Mouse (Mus musculus): ENCODE measurements around the gene Gm12789.
"Not testable (repeated sequence)": the region's sequence is repeated elsewhere in the genome, so short reads cannot be mapped to it uniquely, and the experiment has no call there.

GRCm38 (mm10) chr4:101986326-101986725 is at the start of gene Gm12789:
- not testable (repeated sequence) for TF ChIP-seq CTCF (IDR thresholded peaks at IDR 0.05; ENCODE audit: control insufficient read depth, insufficient read depth, insufficient read length); MYOD1 (IDR thresholded peaks at IDR 0.05; ENCODE audit: control insufficient read depth, insufficient read length, low read depth); MAX (IDR thresholded peaks at IDR 0.05); MYOG (IDR thresholded peaks at IDR 0.05; ENCODE audit: control insufficient read depth, extremely low read depth, insufficient read length); CEBPB (IDR thresholded peaks at IDR 0.05; ENCODE audit: low read depth); USF1 (IDR thresholded peaks at IDR 0.05; ENCODE audit: low read depth)

All from C2C12 (cell line).